Mouse (Mus musculus): ENCODE measurements around the gene Nrn1.
A peak's percentile ranks its signal among the peaks of the same experiment; 100 is the strongest.

The Nrn1 gene

DNA sequence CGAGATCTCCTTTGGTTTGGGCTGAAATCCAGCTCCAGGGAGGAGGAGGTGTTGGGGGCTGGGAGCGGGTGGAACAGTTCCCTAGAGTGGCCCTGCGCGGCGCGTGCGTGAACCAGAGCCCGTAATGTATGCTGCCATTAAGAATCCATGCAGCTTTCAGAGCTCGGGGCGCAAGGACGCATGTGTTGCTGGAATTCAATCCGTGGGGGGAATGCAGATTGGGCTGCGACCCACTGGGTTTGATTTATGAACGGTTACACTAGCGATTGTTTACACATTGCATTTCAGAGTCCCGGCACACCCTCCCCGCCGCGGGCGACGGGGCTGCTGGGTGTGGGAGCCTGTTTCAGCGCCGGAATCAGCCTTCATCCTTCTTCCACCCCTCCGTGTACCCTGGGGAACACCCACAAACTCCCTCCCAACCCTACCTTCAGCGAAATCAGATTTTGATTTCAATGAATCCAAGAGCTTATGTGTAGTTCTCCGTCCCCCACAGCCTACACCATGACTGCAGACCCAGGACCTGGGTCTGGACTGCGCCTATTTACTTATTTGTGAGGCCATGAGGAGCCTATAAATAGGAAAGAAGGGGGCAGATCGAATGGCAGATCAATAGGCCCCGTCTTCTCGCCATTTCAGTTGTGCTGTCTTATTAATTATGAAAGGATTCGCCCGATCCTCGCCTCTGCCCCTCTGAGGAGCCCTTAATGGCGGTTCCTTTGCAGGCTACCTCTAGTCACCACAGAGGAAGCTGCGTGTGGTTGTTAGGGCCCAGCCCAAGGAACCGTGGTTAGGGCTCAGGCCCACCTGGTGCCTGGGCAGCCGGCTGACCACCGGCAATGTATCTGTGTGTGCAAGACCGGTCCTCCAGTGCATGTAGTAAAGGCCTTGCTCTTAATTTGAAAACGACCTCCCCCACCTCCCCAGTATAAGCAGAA lies 10.1 kb downstream of the Nrn1 start:
- DNase-seq (ENCODE audit: low read depth, low spot score), result no peak

DNA sequence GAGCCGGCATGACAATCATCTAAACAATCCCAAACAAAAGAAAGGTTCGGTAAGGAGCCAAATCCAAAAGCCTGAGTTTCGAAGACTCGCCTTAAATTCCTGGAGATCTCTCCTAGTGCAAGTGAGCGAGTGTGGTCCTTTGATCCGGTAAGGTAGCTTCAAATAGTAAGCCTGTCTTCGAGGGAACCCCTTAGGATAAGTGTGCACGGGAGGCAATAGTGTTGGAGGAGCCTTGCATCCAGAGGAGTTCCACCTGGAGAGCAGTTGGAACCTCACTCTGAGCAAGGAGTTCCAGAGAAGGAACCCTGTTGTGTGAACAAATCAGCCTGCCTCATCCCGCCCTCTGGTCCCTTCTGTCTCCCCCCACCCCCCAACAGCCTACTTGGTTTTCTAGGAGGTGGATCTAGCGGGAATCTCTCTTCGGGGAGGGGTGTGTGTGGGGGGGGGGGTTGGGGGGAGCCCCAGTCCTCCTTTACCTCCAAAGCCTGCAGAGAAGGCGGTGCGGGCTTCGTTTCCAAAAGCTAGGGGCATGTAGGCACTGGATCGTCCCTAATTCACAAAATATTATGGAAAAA lies 11.1 kb downstream of the Nrn1 start:
- no peak for DNase-seq (ENCODE audit: low read depth, low spot score)

DNA sequence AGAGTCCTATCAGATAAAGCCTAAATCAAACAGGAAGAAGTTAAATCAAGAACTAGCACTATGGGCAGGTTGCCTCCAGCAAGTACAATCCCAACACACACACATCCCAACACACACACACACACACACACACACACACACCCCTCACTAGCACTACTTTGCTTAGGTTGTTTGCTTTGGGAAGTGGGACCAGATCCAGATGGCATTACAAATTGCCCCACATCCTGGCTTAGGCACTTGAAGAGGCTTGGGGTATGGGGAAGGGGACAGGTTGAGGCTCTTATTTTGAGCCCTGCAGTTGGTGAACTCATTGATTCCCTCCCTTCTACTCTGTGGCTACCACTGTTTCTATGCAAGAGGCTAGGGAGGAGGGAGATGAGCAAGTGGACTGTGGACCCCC lies 12.6 kb downstream of the Nrn1 start:
- DNase-seq (ENCODE audit: low read depth, low spot score), result no peak

DNA sequence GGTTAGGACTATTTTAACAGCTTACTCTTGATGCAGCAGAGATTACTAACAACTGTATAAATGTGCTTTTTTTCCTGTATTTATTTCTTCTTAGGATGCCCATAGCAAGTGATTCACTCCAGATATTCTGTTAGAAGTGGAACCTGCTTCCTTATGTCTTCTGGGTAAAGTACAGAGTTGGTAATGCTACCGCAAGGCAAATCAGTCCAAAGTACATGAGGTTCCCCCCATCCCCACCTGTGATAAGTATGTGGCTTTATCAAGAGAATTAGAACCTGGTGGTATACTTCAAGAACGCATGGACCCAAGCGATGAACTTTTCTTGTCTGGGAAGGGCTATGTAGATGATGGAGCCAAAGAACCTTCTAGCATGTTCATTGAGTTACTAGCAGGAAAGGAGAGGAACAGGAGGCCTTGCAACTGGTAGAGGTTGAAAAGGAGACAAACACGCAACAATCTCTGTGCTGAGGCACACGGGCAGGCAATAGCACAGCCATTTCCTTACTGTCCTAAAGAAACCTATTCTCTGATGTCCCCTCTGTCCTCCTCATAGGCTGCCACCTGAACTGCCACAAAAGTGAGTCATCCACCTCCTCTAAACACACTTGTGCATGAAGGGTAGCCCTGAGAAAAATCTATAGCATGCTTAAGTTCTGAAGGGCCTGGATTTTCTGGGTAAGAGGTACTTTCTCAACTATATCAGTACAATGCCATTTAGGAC lies 14.5 kb downstream of the Nrn1 start:
- DNase-seq (ENCODE audit: low read depth, low spot score), result no peak

DNA sequence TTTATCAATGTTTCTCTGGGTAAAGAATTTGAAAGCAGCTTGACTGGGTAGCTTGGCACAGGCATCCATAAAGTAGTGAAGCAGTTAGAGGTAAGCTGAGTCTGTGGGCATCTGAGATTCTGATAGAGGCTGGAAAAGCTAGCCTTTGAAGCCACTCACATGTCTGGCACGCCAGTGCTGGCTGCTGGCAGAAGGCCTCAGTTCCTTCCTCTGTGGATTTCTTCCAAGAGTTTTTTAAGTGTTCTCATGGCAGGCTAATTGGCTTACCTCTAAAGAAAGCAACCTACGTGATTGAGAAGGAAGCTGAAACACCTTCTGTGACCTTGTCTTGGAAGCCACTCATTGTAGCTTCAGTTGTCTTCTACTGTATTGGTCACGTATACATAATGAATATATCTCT lies 17.6 kb downstream of the Nrn1 start:
- no peak for DNase-seq (ENCODE audit: low read depth, low spot score)

DNA sequence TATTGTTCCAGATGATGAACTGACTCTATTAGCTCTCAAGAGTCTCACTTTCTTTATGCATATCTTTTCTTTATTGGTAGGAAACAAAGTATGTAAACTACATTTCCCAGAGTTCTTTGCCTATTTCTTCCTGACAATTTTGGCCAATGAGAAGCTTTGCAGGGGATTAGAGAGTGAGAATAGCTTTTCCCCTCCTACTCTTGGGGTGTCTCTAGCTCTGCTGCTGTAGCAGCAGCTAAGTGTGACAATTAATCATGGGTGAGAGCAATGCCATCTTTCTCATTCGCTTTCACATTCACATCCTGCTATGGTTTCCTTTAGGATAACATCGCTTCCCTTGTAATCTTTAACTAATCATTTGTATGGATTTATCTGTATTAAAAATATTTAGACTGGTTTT lies 18.2 kb downstream of the Nrn1 start:
- no peak for DNase-seq (ENCODE audit: low read depth, low spot score)

DNA sequence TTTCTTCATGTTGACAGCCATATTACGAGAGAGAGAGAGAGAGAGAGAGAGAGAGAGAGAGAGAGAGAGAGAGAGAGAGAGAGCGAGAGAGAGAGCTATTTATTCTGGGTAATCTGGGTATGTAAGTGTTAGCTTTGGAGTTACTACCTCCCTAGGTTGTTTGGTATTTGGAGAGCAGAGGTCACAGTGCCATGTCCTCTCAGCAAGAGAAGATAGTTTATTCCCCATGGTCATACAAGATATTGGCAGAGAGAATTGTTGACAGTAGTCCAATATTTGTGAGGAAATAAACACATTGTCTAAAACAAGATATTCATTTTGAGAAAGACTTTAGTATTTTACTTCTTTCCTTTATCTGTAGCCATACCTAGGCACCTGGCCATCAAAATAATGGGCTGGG lies 20.8 kb downstream of the Nrn1 start:
- no peak for DNase-seq (ENCODE audit: low read depth, low spot score)

DNA sequence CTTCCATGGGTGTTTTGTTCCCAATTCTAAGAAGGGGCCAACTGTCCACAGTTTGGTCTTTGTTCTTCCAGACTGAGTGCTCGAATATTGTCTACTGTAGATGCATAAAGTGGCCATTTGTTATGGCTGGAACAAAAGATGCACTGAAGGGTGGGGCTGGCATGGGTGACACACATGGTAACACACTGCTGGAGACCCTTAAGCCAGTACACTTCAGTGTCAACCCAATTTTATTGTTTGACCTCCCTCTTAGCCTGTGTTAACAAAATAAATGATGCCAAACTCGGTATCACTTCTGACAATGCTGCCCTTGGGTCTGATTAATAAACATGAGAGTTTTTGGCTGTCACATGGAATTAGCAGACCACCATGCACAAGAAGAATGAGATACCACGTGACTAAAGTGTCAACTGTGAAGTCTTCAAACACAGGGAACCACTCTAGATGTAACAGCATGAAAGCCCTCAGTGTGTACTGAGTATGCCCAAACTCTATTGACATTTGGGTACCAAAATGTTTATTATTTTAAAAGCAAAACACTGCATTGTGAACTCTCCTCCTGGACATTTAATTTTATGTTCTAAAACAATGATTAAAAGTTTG lies 27.7 kb downstream of the Nrn1 start:
- DNase-seq (ENCODE audit: low read depth, low spot score), result no peak

DNA sequence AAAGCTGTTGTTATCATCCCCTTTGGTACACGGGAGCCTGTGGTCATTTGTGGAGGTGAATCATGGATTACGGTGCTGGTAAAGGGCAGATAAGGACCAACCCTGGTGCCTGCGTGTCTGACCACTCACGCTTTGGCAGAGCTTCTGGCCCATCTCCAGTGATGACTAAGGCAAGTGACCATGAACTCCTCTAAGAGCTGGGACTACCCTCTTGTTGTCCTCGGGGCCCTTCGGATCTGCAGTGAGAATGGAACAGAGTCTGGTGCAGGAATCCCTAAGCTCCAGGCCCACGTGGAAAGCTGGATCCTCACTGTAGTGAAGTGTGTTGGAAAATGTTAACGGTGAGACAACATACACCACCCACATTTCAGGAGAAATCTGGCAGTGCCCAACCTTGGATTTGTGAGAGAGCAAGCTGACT lies 38.6 kb downstream of the Nrn1 start:
- peak; percentile 78 for DNase-seq (ENCODE audit: low read depth, low spot score)

DNA sequence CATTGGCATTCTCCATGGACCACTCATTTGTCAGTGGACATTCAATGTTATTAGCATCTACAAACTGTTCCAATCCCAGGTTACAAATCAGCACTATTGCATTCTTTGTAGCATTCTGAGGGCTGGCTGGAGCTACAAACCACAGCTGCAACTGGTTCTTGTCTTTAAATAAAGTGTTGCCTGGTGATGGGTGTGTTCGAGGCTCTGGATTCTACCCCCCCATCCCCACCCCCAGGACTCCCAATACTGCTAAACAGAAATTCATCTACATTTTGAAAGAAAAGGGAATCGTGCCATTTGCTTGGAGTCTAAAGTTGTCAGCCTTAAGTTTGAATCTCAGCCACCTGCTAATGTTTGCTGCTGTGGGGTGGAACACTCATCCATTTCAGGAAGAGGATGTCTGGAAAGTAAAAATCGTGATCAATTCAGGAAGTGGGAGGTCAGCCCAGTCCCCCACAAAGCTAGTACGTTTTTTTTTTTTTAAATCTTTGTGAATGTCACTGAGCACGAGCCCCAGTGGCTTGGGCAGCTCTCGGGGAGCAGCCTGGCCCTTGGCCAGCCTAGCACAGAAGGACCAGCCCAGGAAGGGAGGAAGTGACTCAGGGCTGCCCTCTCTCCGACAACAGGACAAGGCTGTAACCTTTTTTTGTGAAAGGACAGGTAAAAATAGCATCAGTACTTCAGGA lies 39.3 kb downstream of the Nrn1 start:
- peak; percentile 83 for DNase-seq (ENCODE audit: low read depth, low spot score)

DNA sequence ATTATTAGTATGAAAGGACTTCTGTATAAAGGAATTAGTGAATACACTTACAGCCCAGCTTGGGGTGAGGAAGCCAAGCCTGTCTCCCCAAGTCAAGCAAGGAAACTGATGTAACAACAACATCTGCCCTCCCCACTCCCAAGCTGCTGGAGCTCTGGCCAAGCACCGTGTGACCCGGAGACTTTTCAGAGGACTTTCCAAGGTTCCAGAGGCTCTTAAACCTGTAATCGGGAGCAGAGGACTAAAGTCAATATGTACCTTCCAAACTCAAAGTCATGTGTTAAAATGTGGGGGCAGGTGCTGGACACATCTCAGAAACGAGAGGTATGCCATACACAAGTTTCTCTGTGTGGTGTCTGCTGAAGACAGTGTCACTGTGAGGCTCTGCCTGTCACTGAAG lies 51.4 kb downstream of the Nrn1 start:
- no peak for DNase-seq (ENCODE audit: low read depth, low spot score)

DNA sequence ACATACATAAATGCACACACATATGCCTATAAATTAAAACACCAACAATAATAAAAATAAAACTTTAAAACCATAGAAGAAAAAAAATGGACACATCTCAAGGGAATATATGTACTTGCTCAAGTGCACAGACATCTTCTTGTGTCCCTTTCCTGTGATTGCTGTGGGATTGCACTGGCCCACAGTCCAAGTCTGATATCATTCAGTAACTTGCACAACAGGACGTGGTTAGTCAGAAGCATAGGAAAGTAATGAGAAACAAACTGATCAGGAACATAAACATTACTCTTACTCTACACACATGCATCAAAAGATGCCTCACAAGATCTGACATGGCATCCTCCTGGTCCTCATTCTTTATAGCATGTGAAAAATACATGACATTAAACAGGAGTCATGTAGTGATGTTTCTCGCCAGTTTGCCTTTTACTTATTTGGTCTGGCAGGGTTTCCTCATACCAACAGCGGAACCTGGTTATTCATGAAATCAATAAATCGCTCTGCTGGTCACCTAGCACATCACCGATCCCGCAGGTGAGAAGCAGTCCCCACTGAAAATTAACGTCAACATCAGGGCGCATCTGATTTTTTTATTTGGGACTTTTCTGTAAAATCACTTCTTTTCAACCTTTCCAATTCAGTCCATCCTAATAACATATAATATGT lies 54.1 kb downstream of the Nrn1 start:
- DNase-seq (ENCODE audit: low read depth, low spot score), result no peak

DNA sequence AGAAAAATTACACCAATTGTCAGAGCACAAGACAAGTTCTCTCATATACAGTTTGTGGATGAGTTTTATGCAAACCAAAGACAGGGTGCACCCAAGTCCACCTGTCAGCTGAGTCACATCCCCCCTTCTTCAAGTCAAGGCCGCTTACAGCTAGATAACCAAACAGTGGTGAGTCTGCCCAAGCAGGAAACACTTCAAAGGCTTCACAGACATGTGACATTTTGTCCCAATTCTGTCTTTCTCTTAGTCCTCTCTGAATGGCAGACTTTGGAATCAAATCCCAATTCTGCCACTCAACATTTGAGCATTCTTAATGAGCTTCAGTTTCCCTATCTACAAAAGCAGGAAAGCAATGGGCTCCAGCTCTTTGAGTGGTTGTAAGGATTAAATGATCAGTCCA lies 55.6 kb downstream of the Nrn1 start:
- DNase-seq (ENCODE audit: low read depth, low spot score), result no peak

Data from telencephalon, adult 2 months (tissue).